Mouse (Mus musculus): ENCODE measurements around the gene Ppp2r5b.

GRCm38 (mm10) chr19:6281122-6282020 is 45.7 kb upstream of the Ppp2r5b start:
- TF ChIP-seq POLR2A (IDR thresholded peaks at IDR 0.05; ENCODE audit: extremely low read depth, insufficient read depth, low read length) (no peak), CTCF (IDR thresholded peaks at IDR 0.05; ENCODE audit: extremely low read depth, insufficient read depth, low read length) (no peak)

Data from cortical plate, adult 2 months (tissue).